Mouse (Mus musculus) midbrain, embryonic 16.5 days (tissue): ENCODE data around the gene Foxo6. TPM values are rescaled to one million over a fixed set of nuclear protein-coding genes. Genes with fewer than 3 reads are reported as not detected.

Source experiments
- ATAC-seq: fragments of 200-750 bp; cut with Nextera tagmentation; 2 replicates; pipeline ENCODE4 v1.8.0; 2017; ENCODE audit warnings: moderate TSS enrichment
- H3K27ac ChIP-seq: fragments of 300-500 bp; sonication (generic); 2 replicates; pipeline ENCODE4 v1.5.1; 2014; ENCODE audit warnings: mild to moderate bottlenecking, low read length, mixed read lengths
- H3K27me3 ChIP-seq: fragments of 300-500 bp; sonication (generic); 2 replicates; pipeline ENCODE4 v1.6.1; 2014; ENCODE audit warnings: low read depth, low read length, mixed read lengths; ENCODE audit not compliant: control insufficient read depth, insufficient read depth
- H3K36me3 ChIP-seq: fragments of 300-500 bp; sonication (generic); 2 replicates; pipeline ENCODE4 v1.6.1; 2014; ENCODE audit warnings: mild to moderate bottlenecking, low read length, moderate library complexity, mixed read lengths; ENCODE audit not compliant: control insufficient read depth, insufficient read depth
- H3K4me1 ChIP-seq: fragments of 300-500 bp; sonication (generic); 2 replicates; pipeline ENCODE4 v1.6.1; 2014; ENCODE audit warnings: mild to moderate bottlenecking, low read length, mixed read lengths; ENCODE audit not compliant: control insufficient read depth, insufficient read depth
- H3K4me2 ChIP-seq: fragments of 300-500 bp; sonication (generic); 2 replicates; pipeline ENCODE4 v1.6.1; 2014; ENCODE audit warnings: mild to moderate bottlenecking, low read length, mixed read lengths
- H3K4me3 ChIP-seq: fragments of 300-500 bp; sonication (generic); 2 replicates; pipeline ENCODE4 v1.5.1; 2014; ENCODE audit warnings: low read depth, mild to moderate bottlenecking, low read length, moderate library complexity, mixed read lengths
- H3K9ac ChIP-seq: fragments of 300-500 bp; sonication (generic); 2 replicates; pipeline ENCODE4 v1.6.1; 2014; ENCODE audit warnings: low read depth, low read length, mixed read lengths
- H3K9me3 ChIP-seq: fragments of 300-500 bp; sonication (generic); replicated peaks from 2 replicates; pipeline ENCODE4 v1.6.1; 2014; ENCODE audit warnings: mild to moderate bottlenecking, low read length, mixed read lengths; ENCODE audit not compliant: control insufficient read depth, poor library complexity, severe bottlenecking
- WGBS: fragments of 180-500 bp; shearing (Covaris S2); extraction: QIAGEN DNeasy Blood & Tissue Kit; methylation state at CpG from one replicate; pipeline ENCODE4 v1.1.7; 2014; 5-methylcytosine and 5-hydroxymethylcytosine counted together
- polyA plus RNA-seq: library from polyadenylated mRNA; unstranded; fragments of >200 nt; fragmentation: Nextera tagmentation; extraction: Ambion mirVana; gene quantifications from 2 replicates; pipeline ENCODE4 v1.2.1, GENCODE M21; 2015

The Foxo6 gene
- 1.1 and 1.4 TPM in 2 replicates for polyA plus RNA-seq

DNA sequence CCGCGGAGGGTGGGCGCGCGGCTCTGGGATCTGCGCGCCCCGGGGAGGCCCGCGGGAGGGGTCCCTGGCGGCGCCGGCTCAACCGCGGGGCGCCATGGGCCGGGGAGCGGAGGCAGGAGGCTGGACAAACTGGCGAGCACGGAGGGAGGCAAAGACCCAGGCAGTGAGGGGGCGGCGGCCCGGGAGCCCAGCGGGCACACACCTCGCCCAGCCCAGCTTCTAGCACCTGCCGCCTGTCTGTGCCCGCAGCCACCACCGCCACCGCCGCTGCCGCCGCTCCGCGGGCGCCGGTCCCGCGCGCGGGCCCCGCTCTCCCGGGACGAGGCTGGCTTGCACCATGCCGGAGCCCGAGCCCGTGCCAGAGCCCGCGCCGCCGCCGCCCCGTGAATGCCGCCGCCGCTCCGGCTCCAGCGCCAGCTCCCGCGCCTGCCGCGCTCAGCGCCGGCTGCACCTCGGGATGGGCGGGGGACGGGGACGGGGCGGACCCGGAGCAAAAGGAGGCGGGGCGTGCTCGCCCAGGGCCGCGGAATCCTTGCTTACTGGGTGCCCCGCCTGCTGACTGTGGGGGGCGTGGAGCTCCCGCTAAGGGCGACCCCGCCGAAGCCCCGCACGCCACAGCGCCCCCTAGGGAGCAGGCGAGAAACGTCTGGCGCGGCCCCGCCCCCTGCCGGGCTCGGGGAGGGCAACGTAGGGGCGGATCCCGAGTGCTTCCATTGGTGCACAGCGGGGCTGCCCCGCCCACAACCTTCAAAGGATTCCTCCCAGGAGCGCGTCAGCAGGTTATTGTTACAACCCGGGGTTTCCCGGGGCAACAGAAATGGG lies at the start of gene Foxo6:
TSS of gene Foxo6 (minus strand) at position 60 of the 822 bp plus-strand sequence.
- H3K27ac ChIP-seq: peak within 1 kb of the TSS; percentile 79
- peak; percentile 86 for ATAC-seq
- H3K36me3 ChIP-seq: no peaks in the 10 kb centered on the region
- under 1% methylated on average over 62 of the region's 99 CpGs for WGBS
- peak within 1 kb of the TSS; percentile 91 for H3K4me2 ChIP-seq
- H3K4me3 ChIP-seq: peak within 1 kb of the TSS; percentile 86
- peaks cover 30% of the 10 kb centered on the region for H3K4me1 ChIP-seq
- H3K9me3 ChIP-seq: no peaks in the 10 kb centered on the region
- H3K9ac ChIP-seq: peak within 1 kb of the TSS; percentile 90
- no peaks in the 10 kb centered on the region; the same call in 1 of the 2 replicates for H3K27me3 ChIP-seq

- no peak overlapping the region for H3K4me2 ChIP-seq
- H3K36me3 ChIP-seq: no peaks in the 10 kb centered on the region
- no peak overlapping the region for H3K9ac ChIP-seq
- 92% methylated on average over 4 of the region's 4 CpGs for WGBS
- peaks cover 16% of the 10 kb centered on the region; the same call in 1 of the 2 replicates for H3K4me1 ChIP-seq
- H3K9me3 ChIP-seq: no peaks in the 10 kb centered on the region
- ATAC-seq: no peak
- no peaks in the 10 kb centered on the region for H3K27me3 ChIP-seq
- no peak overlapping the region for H3K4me3 ChIP-seq
- H3K27ac ChIP-seq: no peak overlapping the region
These were observed 47.2 kb upstream of the Foxo6 start for GRCm38 (mm10) chr4:120334316-120334715.

- H3K4me3 ChIP-seq: no peak overlapping the region
- H3K36me3 ChIP-seq: no peaks in the 10 kb centered on the region
- H3K27me3 ChIP-seq: no peaks in the 10 kb centered on the region
- peak; percentile 86 for ATAC-seq
- H3K27ac ChIP-seq: peak overlapping the region; percentile 68
- H3K4me2 ChIP-seq: peak overlapping the region; percentile 28
- peaks cover 16% of the 10 kb centered on the region; the same call in 1 of the 2 replicates for H3K4me1 ChIP-seq
- 10% methylated on average over 11 of the region's 11 CpGs for WGBS
- H3K9ac ChIP-seq: peak overlapping the region; percentile 42; the same call in 1 of the 2 replicates
- H3K9me3 ChIP-seq: no peaks in the 10 kb centered on the region
These were observed 45.8 kb upstream of the Foxo6 start for GRCm38 (mm10) chr4:120332934-120333421.

- H3K4me2 ChIP-seq: peak overlapping the region; percentile 28; the same call in 1 of the 2 replicates
- H3K27ac ChIP-seq: peak overlapping the region; percentile 68
- H3K9me3 ChIP-seq: no peaks in the 10 kb centered on the region
- H3K27me3 ChIP-seq: no peaks in the 10 kb centered on the region
- 14% methylated on average over 7 of the region's 7 CpGs for WGBS
- peaks cover 16% of the 10 kb centered on the region; the same call in 1 of the 2 replicates for H3K4me1 ChIP-seq
- no peaks in the 10 kb centered on the region for H3K36me3 ChIP-seq
- H3K4me3 ChIP-seq: no peak overlapping the region
- ATAC-seq: peak; percentile 80
- H3K9ac ChIP-seq: peak overlapping the region; percentile 42; the same call in 1 of the 2 replicates
These were observed 45.3 kb upstream of the Foxo6 start for GRCm38 (mm10) chr4:120332405-120332933.

- Histone ChIP-seq H3K4me3 (no peak overlapping the region), H3K36me3 (no peaks in the 10 kb centered on the region), H3K4me1 (peaks cover 16% of the 10 kb centered on the region; the same call in 1 of the 2 replicates), H3K27me3 (no peaks in the 10 kb centered on the region), H3K4me2 (no peak overlapping the region), H3K9ac (no peak overlapping the region), H3K9me3 (no peaks in the 10 kb centered on the region), H3K27ac (peak overlapping the region; percentile 15)
- ATAC-seq: peak; percentile 52; the same call in 1 of the 2 replicates
- WGBS: 72% methylated on average over 7 of the region's 7 CpGs
These were observed 44.8 kb upstream of the Foxo6 start for GRCm38 (mm10) chr4:120331992-120332391.

DNA sequence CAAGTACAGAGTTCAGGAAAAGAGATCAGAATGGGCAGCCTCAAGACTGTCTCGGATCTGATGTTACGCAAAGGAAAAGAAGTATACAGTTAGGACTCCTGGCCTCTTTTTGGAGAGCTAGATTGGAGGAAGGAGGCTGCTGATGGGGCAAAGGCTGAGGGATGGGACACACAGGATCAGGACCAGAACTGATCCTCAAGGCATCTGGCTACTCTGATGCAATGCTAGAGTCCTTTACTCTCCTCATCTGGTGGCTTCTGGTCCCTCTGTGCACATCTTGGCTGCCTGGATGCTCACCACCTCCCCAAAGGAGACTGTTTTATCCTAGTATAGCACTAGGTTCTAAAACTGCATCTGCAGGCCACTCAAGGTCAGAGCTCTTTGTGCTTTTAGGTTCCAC lies 44.4 kb upstream of the Foxo6 start:
- H3K9me3 ChIP-seq: no peaks in the 10 kb centered on the region
- WGBS: 98% methylated on average over 2 of the region's 2 CpGs
- ATAC-seq: no peak
- no peak overlapping the region for H3K9ac ChIP-seq
- no peak overlapping the region for H3K27ac ChIP-seq
- no peaks in the 10 kb centered on the region for H3K27me3 ChIP-seq
- no peak overlapping the region for H3K4me3 ChIP-seq
- H3K4me1 ChIP-seq: peaks cover 16% of the 10 kb centered on the region; the same call in 1 of the 2 replicates
- no peaks in the 10 kb centered on the region for H3K36me3 ChIP-seq
- H3K4me2 ChIP-seq: no peak overlapping the region

- H3K27ac ChIP-seq: no peak overlapping the region
- H3K9me3 ChIP-seq: no peaks in the 10 kb centered on the region
- no peaks in the 10 kb centered on the region for H3K4me1 ChIP-seq
- H3K36me3 ChIP-seq: no peaks in the 10 kb centered on the region
- no peak overlapping the region for H3K4me3 ChIP-seq
- no peak overlapping the region for H3K9ac ChIP-seq
- 0 out of 2 replicates have a peak, but pooled peaks have one; percentile 17 for ATAC-seq
- WGBS: 71% methylated on average over 4 of the region's 4 CpGs
- H3K27me3 ChIP-seq: no peaks in the 10 kb centered on the region
- no peak overlapping the region for H3K4me2 ChIP-seq
These were observed 38.6 kb upstream of the Foxo6 start for GRCm38 (mm10) chr4:120325748-120326147.

- no peak overlapping the region for H3K4me2 ChIP-seq
- H3K9me3 ChIP-seq: no peaks in the 10 kb centered on the region
- H3K27me3 ChIP-seq: no peaks in the 10 kb centered on the region
- no peaks in the 10 kb centered on the region for H3K4me1 ChIP-seq
- H3K9ac ChIP-seq: no peak overlapping the region
- H3K36me3 ChIP-seq: no peaks in the 10 kb centered on the region
- ATAC-seq: no peak
- WGBS: 78% methylated on average over 6 of the region's 6 CpGs
- H3K4me3 ChIP-seq: no peak overlapping the region
- H3K27ac ChIP-seq: no peak overlapping the region
These were observed 37.9 kb upstream of the Foxo6 start for GRCm38 (mm10) chr4:120325051-120325450.

DNA sequence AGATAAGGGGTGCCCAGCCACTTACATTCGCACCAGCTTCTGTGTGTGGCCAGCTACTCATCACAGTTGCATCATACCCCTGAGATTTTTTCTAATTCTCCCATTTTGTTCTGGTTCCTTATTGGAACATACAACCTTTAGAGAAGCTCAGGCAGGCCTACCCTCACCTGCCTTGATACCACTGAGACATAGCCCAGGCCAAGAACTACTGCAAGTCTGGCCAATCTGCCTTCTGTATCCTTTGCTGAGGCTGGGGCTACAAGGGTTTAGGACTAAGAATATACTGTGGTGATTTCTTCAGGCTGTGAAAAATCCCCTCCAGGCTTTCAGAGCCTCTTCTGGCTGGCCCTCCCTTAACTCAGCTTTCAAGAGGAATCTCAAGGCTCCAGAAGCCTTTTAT lies 36.7 kb upstream of the Foxo6 start:
- 87% methylated on average over 1 of the region's 1 CpGs for WGBS
- no peak overlapping the region for H3K9ac ChIP-seq
- no peak overlapping the region for H3K27ac ChIP-seq
- no peak for ATAC-seq
- H3K27me3 ChIP-seq: no peaks in the 10 kb centered on the region
- H3K4me2 ChIP-seq: no peak overlapping the region
- no peak overlapping the region for H3K4me3 ChIP-seq
- no peaks in the 10 kb centered on the region for H3K9me3 ChIP-seq
- H3K4me1 ChIP-seq: no peaks in the 10 kb centered on the region
- H3K36me3 ChIP-seq: no peaks in the 10 kb centered on the region
